ENCODE assay signal across 13 mouse cellular contexts in the genomic region with DNA sequence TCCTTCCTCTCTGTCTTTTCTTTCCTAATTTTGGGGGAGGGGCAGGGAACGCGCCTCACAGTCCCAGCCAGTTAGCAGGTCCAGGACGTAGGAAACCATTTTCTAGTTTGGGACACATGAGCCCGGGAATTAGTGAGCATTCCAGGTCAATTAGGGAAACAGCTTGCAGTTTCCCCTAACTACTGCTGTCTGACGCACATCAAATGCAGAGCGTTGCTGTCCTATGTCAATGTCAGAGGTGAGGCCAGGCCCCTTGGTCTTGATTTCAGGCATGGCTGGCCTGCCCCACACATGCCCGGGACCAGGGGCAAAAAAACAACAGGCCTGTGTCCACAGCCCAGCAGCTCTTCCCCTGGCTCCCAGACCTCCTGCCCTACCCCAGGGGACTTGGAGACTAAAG. TPM values are rescaled to one million over a fixed set of nuclear protein-coding genes. Genes with fewer than 3 reads are reported as not detected.
DNase-seq lines count a peak whose midpoint lies in the region; ATAC-seq and TF ChIP-seq lines count a peak whose summit lies in the region.
"Had no signal": no experiment of that assay in that cellular context is flagged by ENCODE, and none has a peak within 500 bp of the region (broad histone marks: within the 10 kb centered on the region; RNA-seq: fewer than 3 reads in every experiment).

No protein-coding gene starts in this region.

- no peaks in the 10 kb centered on the region for H3K27me3 ChIP-seq in kidney, postnatal 0 days (ENCODE audit: insufficient read depth, low read length)
- no peaks in the 10 kb centered on the region for H3K27me3 ChIP-seq in heart, embryonic 16.5 days (ENCODE audit: control insufficient read depth, insufficient read depth, low read length)
- H3K27me3 ChIP-seq in neural tube, embryonic 15.5 days (replicated peaks), result no peaks in the 10 kb centered on the region
- no peaks in the 10 kb centered on the region; the same call in 1 of the 2 replicates for H3K27me3 ChIP-seq in midbrain, embryonic 10.5 days (ENCODE audit: low read depth, poor library complexity, severe bottlenecking)

- H3K27ac ChIP-seq in kidney, postnatal 0 days, result peak overlapping the region; percentile 60; the same call in 1 of the 2 replicates
- peak overlapping the region; percentile 68 for H3K27ac ChIP-seq in heart, embryonic 16.5 days (ENCODE audit: low read length)
- H3K27ac ChIP-seq in neural tube, embryonic 15.5 days (replicated peaks), result no peak overlapping the region
- H3K27ac ChIP-seq in midbrain, embryonic 10.5 days (replicated peaks), result no peak overlapping the region; the same call in 1 of the 2 replicates
- H3K27ac ChIP-seq: limb, embryonic 15.5 days had no signal

- intact Hi-C loops in heart, postnatal 10 days (cut with DNase I), result no loop called here

- H3K9me3 ChIP-seq in kidney, postnatal 0 days (replicated peaks; ENCODE audit: low read length), result no peaks in the 10 kb centered on the region
- H3K9me3 ChIP-seq in heart, embryonic 16.5 days (replicated peaks; ENCODE audit: control insufficient read depth, low read length), result no peaks in the 10 kb centered on the region
- H3K9me3 ChIP-seq in neural tube, embryonic 15.5 days (replicated peaks), result no peaks in the 10 kb centered on the region
- H3K9me3 ChIP-seq in midbrain, embryonic 10.5 days (replicated peaks), result no peaks in the 10 kb centered on the region
- H3K9me3 ChIP-seq: limb, embryonic 15.5 days had no signal

- peaks cover 13% of the 10 kb centered on the region for H3K4me1 ChIP-seq in kidney, postnatal 0 days (replicated peaks; ENCODE audit: insufficient read depth, low read length)
- peaks cover 9% of the 10 kb centered on the region for H3K4me1 ChIP-seq in heart, embryonic 16.5 days (ENCODE audit: control insufficient read depth, insufficient read depth, low read length)
- H3K4me1 ChIP-seq in neural tube, embryonic 15.5 days, result peaks cover 12% of the 10 kb centered on the region
- H3K4me1 ChIP-seq in midbrain, embryonic 10.5 days, result peaks cover 29% of the 10 kb centered on the region

- peak; percentile 89 for DNase-seq in heart, adult 11 months
- DNase-seq in heart, postnatal 10 days, result no peak
- DNase-seq in kidney, postnatal 0 days (ENCODE audit: low spot score), result no peak
- no peak for DNase-seq in kidney, adult 8-10 months
- DNase-seq in MN1 (ENCODE audit: low spot score), result peak; percentile 91
- no peak for DNase-seq in midbrain, embryonic 10.5 days (ENCODE audit: low spot score)
- DNase-seq: cerebellum, adult 9-10 months; right cerebral cortex, adult 18-20 months had no signal

- no peak overlapping the region for H3K4me2 ChIP-seq in kidney, postnatal 0 days (ENCODE audit: low read length)
- H3K4me2 ChIP-seq in heart, embryonic 16.5 days (ENCODE audit: low read depth, low read length), result peak overlapping the region; percentile 55; the same call in 1 of the 2 replicates
- H3K4me2 ChIP-seq in neural tube, embryonic 15.5 days, result no peak overlapping the region
- H3K4me2 ChIP-seq: limb, embryonic 15.5 days had no signal

- H3K4me3 ChIP-seq in kidney, postnatal 0 days (replicated peaks; ENCODE audit: low read depth, low read length), result no peak overlapping the region
- H3K4me3 ChIP-seq in heart, embryonic 16.5 days (ENCODE audit: low read length), result no peak overlapping the region
- no peak overlapping the region for H3K4me3 ChIP-seq in neural tube, embryonic 15.5 days (replicated peaks)
- no peak overlapping the region for H3K4me3 ChIP-seq in midbrain, embryonic 10.5 days
- H3K4me3 ChIP-seq: erythroblast, embryonic 14.5 days; limb, embryonic 15.5 days had no signal

- TF ChIP-seq CTCF in kidney, postnatal 0 days (IDR thresholded peaks at IDR 0.05; ENCODE audit: low read depth), result no peak

- WGBS in kidney, postnatal 0 days, result 25% methylated on average over 7 of the region's 7 CpGs
- 33% methylated on average over 7 of the region's 7 CpGs for WGBS in heart, embryonic 16.5 days
- WGBS in neural tube, embryonic 15.5 days, result 56% methylated on average over 7 of the region's 7 CpGs
- 68% methylated on average over 7 of the region's 7 CpGs for WGBS in midbrain, embryonic 10.5 days

- no peak overlapping the region for H3K9ac ChIP-seq in kidney, postnatal 0 days (ENCODE audit: low read depth, low read length)
- H3K9ac ChIP-seq in heart, embryonic 16.5 days (ENCODE audit: low read length), result no peak overlapping the region
- no peak overlapping the region for H3K9ac ChIP-seq in neural tube, embryonic 15.5 days (replicated peaks)
- H3K9ac ChIP-seq: limb, embryonic 15.5 days had no signal

- H3K36me3 ChIP-seq in kidney, postnatal 0 days (ENCODE audit: insufficient read depth, low read length), result no peaks in the 10 kb centered on the region
- no peaks in the 10 kb centered on the region for H3K36me3 ChIP-seq in heart, embryonic 16.5 days (ENCODE audit: control insufficient read depth, insufficient read depth)
- no peaks in the 10 kb centered on the region for H3K36me3 ChIP-seq in neural tube, embryonic 15.5 days
- H3K36me3 ChIP-seq in midbrain, embryonic 10.5 days, result no peaks in the 10 kb centered on the region
- H3K36me3 ChIP-seq: limb, embryonic 15.5 days had no signal

- ATAC-seq in kidney, postnatal 0 days (replicated peaks; ENCODE audit: low FRiP score, low read depth), result no peak
- ATAC-seq in heart, embryonic 16.5 days (replicated peaks; ENCODE audit: extremely low read depth, insufficient read depth, low FRiP score), result peak; percentile 28; the same call in 1 of the 2 replicates
- ATAC-seq in neural tube, embryonic 15.5 days (ENCODE audit: low FRiP score), result no peak
- ATAC-seq: activated CD4-positive, CD25-positive, alpha-beta regulatory T cell, adult 4 months had no signal

RNA-seq across cellular contexts. Expression of gene Foxl1, which starts 42.4 kb away (rescaled TPM):
- under 1 TPM; 0.27 to 0.43 TPM for total RNA-seq in heart, postnatal 10 days (2021)
- polyA plus RNA-seq in kidney, postnatal 0 days (2015; fragmentation: Nextera tagmentation; extraction: Ambion mirVana), result 6.4 and 8.3 TPM in 2 replicates
- 0.49 and 0.62 TPM in 2 replicates for polyA plus RNA-seq in heart, embryonic 16.5 days (2015; fragmentation: Nextera tagmentation; extraction: Ambion mirVana)
- 0.15 and 0.51 TPM in 2 replicates for polyA plus RNA-seq in neural tube, embryonic 15.5 days (2015; fragmentation: Nextera tagmentation; extraction: Ambion mirVana)
- polyA plus RNA-seq in midbrain, embryonic 10.5 days (2016; fragmentation: Nextera tagmentation; extraction: Ambion mirVana), result 1.1 TPM in 2 replicates
- polyA plus RNA-seq: activated CD4-positive, CD25-positive, alpha-beta regulatory T cell, adult 4 months; erythroblast, embryonic 14.5 days had no signal

RNA-seq across cellular contexts. Expression of gene Foxc2, which starts 54.1 kb away (rescaled TPM):
- total RNA-seq in heart, postnatal 10 days (2021), result 1 to 10 TPM; 4.0 TPM
- polyA plus RNA-seq in kidney, postnatal 0 days (2015; fragmentation: Nextera tagmentation; extraction: Ambion mirVana), result 33.0 and 42.5 TPM in 2 replicates
- polyA plus RNA-seq in heart, embryonic 16.5 days (2015; fragmentation: Nextera tagmentation; extraction: Ambion mirVana), result 3.5 and 4.4 TPM in 2 replicates
- 3.4 TPM in 2 replicates for polyA plus RNA-seq in neural tube, embryonic 15.5 days (2015; fragmentation: Nextera tagmentation; extraction: Ambion mirVana)
- polyA plus RNA-seq in midbrain, embryonic 10.5 days (2016; fragmentation: Nextera tagmentation; extraction: Ambion mirVana), result 5.1 and 6.1 TPM in 2 replicates
- polyA plus RNA-seq: activated CD4-positive, CD25-positive, alpha-beta regulatory T cell, adult 4 months; erythroblast, embryonic 14.5 days had no signal

Comparison
In these comparisons a context has a peak if more than half of its experiments do, and no peak if none do; other contexts are left out.
1. DNase-seq: peak in heart, adult 11 months (single experiment) and MN1 (single experiment); none in heart, postnatal 10 days (0 of 2), kidney, postnatal 0 days (single experiment), kidney, adult 8-10 months (0 of 2) and midbrain, embryonic 10.5 days (single experiment).
2. H3K27ac ChIP-seq: peak in kidney, postnatal 0 days (single experiment) and heart, embryonic 16.5 days (single experiment); none in neural tube, embryonic 15.5 days (single experiment) and midbrain, embryonic 10.5 days (single experiment).